Mouse (Mus musculus) liver, adult 2 months (tissue): ENCODE results near the gene Pknox2.

Experiments
- CTCF ChIP-seq: fragments of 200-500 bp; IDR thresholded peaks from 2 replicates; pipeline ENCODE4 v1.5.1; 2011; ENCODE audit warnings: low read depth, low read length, control low read depth
- POLR2A ChIP-seq: fragments of 200-500 bp; IDR thresholded peaks from 2 replicates; pipeline ENCODE4 v1.6.1; 2011; ENCODE audit warnings: low read length, control low read depth; ENCODE audit not compliant: insufficient read depth; ENCODE audit errors: extremely low read depth

DNA sequence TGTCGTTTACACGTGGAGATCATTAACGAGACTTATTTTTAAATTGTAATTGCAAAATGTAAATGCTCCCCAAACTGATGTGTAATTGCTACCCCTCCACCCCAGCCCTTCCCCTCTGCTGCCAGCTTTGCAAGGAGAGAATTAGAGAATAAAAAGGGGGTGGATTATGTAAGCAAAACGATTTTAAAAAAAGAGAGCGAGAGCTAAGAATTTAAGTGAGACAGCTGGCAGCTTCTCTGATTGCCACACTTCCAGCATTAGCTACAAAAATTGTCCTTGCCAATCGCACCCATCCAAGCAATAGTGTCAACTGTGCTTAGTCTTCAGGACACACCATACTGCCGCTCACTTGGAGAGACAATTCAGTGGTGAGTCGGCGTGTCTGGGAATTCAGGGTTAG is 162.0 kb downstream of the Pknox2 start:
- no peak for TF ChIP-seq POLR2A
- TF ChIP-seq CTCF = no peak
